Mouse (Mus musculus): Measurements from ENCODE around the gene Gatb. TPM values are rescaled to one million over a fixed set of nuclear protein-coding genes. Genes with fewer than 3 reads are reported as not detected.

Gatb gene
- polyA plus RNA-seq, 1 experiment = 2.6 TPM

DNA sequence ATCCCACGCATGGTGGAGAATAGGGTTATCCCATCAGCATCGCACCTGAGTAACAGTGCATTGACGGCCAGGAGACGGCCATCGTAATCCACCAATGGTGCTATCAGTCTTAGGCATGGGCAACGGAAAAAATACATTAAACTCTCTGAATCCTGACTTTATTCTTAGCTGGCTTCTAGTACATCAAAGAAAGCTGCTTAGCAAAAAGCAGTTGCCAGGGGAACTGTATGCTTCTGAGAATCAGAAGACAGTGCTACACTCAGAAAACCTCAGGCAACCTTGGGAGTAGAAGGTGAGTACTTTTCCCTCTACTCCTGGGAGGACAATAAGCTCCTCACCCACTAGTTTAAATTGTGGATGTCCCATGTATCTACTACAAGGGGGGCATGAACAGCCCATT, 93.8 kb downstream of the Gatb start:
- Histone ChIP-seq H3K9me3 (no peaks in the 10 kb centered on the region), H3K36me3 (replicated peaks; ENCODE audit: low read length) (no peaks in the 10 kb centered on the region), H3K4me1 (0 out of 2 replicates have a peak, but pooled peaks cover 4% of the 10 kb centered on the region), H3K4me3 (replicated peaks) (no peak overlapping the region), H3K27me3 (replicated peaks) (peaks cover 77% of the 10 kb centered on the region)
- no peak for TF ChIP-seq FLI1 (IDR thresholded peaks at IDR 0.05; ENCODE audit: low read length)
- no peak for TF ChIP-seq GATA1 (IDR thresholded peaks at IDR 0.05; ENCODE audit: borderline replicate concordance, low read length)

DNA sequence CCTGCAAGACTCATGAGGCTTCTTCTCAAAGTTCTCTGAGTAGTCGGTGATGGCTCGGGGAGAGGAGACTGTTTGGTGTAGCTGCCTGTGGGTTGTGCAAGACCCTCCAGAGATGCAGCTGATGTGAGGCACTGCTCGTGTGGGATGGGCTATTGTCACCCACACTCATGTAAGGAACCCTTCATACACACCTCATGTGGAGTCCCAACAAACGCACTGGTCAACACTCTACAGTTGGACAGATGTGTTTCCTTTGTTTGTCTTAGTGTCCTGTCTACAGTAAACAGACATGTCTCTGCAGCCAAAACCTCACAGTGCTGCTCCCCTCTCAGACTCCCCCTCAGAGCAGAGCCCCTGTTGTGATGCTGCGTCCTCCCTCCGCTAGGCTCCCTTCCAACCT, 95.9 kb downstream of the Gatb start:
- H3K9me3 ChIP-seq = no peaks in the 10 kb centered on the region
- TF ChIP-seq GATA1 (IDR thresholded peaks at IDR 0.05; ENCODE audit: borderline replicate concordance, low read length) = no peak
- no peak for TF ChIP-seq FLI1 (IDR thresholded peaks at IDR 0.05; ENCODE audit: low read length)
- 0 out of 2 replicates have a peak, but pooled peaks cover 4% of the 10 kb centered on the region for H3K4me1 ChIP-seq
- H3K36me3 ChIP-seq (replicated peaks; ENCODE audit: low read length) = no peaks in the 10 kb centered on the region
- H3K27me3 ChIP-seq (replicated peaks) = peaks cover 72% of the 10 kb centered on the region
- H3K4me3 ChIP-seq (replicated peaks) = no peak overlapping the region

DNA sequence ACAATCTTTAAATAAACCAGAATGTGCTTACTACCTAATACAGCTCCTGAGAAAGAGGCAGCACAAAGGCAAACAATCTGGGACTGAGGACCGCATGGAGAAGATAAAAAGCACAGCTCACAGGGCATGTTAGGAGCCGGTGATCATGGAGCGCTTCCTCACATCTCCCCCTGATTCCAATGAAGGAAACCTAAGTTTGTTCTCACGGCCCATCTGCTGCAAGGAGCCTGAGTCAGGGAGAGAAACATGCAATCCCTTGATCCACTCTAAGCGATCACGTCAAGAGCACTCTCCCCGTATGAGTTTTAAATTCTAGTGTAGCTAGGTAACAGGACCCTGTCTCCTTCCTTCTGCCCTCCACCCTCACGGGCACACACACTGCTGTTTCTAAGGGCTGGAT, 103.2 kb downstream of the Gatb start:
- no peak for TF ChIP-seq FLI1 (IDR thresholded peaks at IDR 0.05; ENCODE audit: low read length)
- TF ChIP-seq GATA1 (IDR thresholded peaks at IDR 0.05; ENCODE audit: borderline replicate concordance, low read length) = no peak

DNA sequence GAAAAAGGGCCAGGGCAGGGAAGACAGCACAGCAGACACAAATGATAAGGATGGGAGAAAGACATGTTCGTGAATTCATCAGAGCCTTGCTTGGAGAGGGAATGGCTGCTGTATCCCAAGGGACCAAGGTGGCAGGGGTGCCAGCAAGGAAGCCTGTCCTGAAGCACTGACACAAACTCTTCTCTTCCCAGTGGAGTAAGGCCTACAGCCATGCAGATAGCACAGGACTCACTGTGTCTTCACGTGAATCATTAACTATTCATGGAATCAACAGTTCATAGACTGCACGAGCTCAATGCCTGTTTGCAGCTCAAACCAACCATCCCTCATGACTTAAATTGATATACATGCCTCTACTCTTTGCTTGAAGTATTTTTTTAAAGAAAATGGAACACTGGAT, 104.0 kb downstream of the Gatb start:
- no peak for TF ChIP-seq FLI1 (IDR thresholded peaks at IDR 0.05; ENCODE audit: low read length)
- no peak for TF ChIP-seq GATA1 (IDR thresholded peaks at IDR 0.05; ENCODE audit: borderline replicate concordance, low read length)
- no peaks in the 10 kb centered on the region for H3K36me3 ChIP-seq (replicated peaks; ENCODE audit: low read length)
- H3K27me3 ChIP-seq (replicated peaks) = peaks cover 72% of the 10 kb centered on the region
- no peaks in the 10 kb centered on the region for H3K9me3 ChIP-seq
- no peak overlapping the region for H3K4me3 ChIP-seq (replicated peaks)
- H3K4me1 ChIP-seq = no peaks in the 10 kb centered on the region

More for the DNA sequence above, 103.2 kb downstream of the Gatb start:
- H3K4me1 ChIP-seq = no peaks in the 10 kb centered on the region
- no peaks in the 10 kb centered on the region for H3K9me3 ChIP-seq
- H3K36me3 ChIP-seq (replicated peaks; ENCODE audit: low read length) = no peaks in the 10 kb centered on the region
- peaks cover 73% of the 10 kb centered on the region for H3K27me3 ChIP-seq (replicated peaks)
- no peak overlapping the region for H3K4me3 ChIP-seq (replicated peaks)

DNA sequence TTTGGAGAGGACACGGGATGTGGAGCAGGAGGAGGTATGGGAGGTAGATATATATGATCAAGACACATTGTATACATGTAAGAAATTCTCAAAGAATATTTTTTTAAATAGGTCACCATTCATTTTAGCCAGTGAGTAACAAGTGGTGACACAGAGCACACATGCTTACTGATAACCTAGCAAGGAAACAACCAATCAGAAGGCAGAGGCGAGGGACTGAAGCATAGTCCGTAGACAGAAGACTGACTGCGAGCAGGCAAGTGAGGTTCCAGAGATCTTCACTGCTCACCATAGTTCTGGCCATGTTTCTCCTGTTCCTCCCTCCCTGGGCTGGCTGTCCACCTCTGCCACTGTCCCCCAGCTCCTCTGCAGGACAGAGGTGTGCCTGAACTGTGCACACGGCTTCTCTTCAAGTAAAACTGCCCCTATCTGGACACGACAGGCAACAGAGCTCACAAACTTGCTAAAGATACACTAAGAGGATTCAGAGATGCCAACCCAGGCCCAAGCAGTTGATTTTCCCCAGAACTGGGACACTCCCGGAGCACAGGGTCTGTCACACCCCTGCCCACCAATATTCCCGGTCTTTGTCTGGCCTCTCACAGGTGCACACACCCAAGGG, 105.5 kb downstream of the Gatb start:
- H3K4me1 ChIP-seq = no peaks in the 10 kb centered on the region
- H3K4me3 ChIP-seq (replicated peaks) = no peak overlapping the region
- TF ChIP-seq GATA1 (IDR thresholded peaks at IDR 0.05; ENCODE audit: borderline replicate concordance, low read length) = no peak
- TF ChIP-seq FLI1 (IDR thresholded peaks at IDR 0.05; ENCODE audit: low read length) = no peak
- no peaks in the 10 kb centered on the region for H3K9me3 ChIP-seq
- H3K27me3 ChIP-seq (replicated peaks) = peaks cover 64% of the 10 kb centered on the region
- H3K36me3 ChIP-seq (replicated peaks; ENCODE audit: low read length) = no peaks in the 10 kb centered on the region

DNA sequence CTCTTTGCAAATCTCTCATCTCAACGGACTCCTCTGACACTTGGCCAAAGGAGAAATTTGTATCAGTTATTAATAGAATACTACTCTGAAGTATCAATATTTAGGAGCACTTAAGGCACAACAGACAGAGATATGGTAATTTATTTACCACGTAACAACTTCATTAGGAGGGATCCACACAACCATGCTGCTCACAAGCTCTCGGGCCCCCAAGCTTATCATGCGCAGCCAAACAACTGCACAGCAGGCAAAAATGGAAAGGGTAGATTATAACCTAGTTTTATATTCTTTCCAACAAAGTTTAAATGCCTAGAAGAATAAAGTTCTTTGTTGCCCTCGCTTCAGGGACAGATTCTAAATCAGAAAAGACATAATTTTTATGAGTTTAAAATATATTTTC, 106.0 kb downstream of the Gatb start:
- no peak overlapping the region for H3K4me3 ChIP-seq (replicated peaks)
- TF ChIP-seq FLI1 (IDR thresholded peaks at IDR 0.05; ENCODE audit: low read length) (no peak), GATA1 (IDR thresholded peaks at IDR 0.05; ENCODE audit: borderline replicate concordance, low read length) (no peak)
- H3K27me3 ChIP-seq (replicated peaks) = peaks cover 66% of the 10 kb centered on the region
- no peaks in the 10 kb centered on the region for H3K9me3 ChIP-seq
- H3K4me1 ChIP-seq = no peaks in the 10 kb centered on the region
- no peaks in the 10 kb centered on the region for H3K36me3 ChIP-seq (replicated peaks; ENCODE audit: low read length)

DNA sequence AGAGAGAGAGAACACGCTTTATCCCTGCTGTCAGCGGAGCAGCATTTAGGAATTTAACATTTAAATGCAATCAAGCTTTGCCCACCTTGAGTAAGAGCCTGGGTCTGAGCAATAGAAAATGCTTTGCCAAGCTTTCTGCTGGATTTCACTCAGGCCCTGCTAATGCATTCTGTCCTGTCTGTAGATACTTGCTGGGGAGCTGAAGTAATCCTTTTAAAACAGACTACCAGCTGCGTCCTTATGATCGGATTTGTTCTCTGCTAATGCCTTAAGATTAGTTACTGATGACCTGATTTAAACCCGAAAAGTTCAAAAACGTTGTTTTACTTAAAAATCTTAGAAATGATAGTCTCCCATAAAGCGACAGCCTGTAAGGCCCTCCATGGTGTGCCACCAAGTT, 107.2 kb downstream of the Gatb start:
- no peak for TF ChIP-seq FLI1 (IDR thresholded peaks at IDR 0.05; ENCODE audit: low read length)
- TF ChIP-seq GATA1 (IDR thresholded peaks at IDR 0.05; ENCODE audit: borderline replicate concordance, low read length) = no peak
- Histone ChIP-seq H3K4me1 (no peaks in the 10 kb centered on the region), H3K9me3 (no peaks in the 10 kb centered on the region), H3K36me3 (replicated peaks; ENCODE audit: low read length) (no peaks in the 10 kb centered on the region), H3K4me3 (replicated peaks) (no peak overlapping the region), H3K27me3 (replicated peaks) (peaks cover 60% of the 10 kb centered on the region)

DNA sequence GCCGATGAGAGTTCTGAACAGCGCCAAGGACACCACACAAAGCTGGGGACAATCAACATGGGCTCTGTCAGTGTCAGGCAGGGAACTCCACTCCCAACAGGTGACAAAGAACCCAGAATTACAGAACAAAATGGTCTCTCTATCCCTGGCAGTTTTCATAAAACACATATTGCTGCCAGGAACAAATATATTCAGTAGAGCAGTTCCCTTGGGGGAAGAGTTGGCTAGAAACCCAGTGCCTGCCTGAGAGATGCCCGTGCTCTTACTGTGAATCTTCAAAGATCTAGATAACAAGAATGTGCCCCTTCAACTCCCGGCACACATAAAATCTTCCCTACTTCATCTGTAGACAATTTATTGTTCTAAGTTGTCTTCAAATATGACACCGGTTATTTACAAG, 109.7 kb downstream of the Gatb start:
- no peak for TF ChIP-seq GATA1 (IDR thresholded peaks at IDR 0.05; ENCODE audit: borderline replicate concordance, low read length)
- TF ChIP-seq FLI1 (IDR thresholded peaks at IDR 0.05; ENCODE audit: low read length) = no peak

DNA sequence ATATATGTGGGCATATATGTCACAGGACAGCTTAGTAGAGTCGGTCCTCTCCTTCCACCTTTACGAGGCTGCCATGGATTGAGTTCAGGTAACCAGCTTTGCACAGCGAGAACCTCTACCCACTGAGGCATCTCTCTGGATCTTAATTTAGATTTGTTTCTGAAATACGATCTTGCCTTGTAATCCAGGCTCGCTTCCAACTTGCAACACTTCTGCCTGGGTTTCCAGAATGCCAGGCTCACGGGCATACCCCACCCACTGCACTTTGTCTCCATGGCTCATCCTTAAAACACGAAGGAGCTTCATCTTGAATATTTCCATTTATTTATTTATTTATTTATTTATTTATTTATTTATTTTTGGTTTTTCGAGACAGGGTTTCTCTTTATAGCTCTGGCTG, 111.4 kb downstream of the Gatb start:
- Histone ChIP-seq H3K4me1 (no peaks in the 10 kb centered on the region), H3K4me3 (replicated peaks) (no peak overlapping the region), H3K36me3 (replicated peaks; ENCODE audit: low read length) (no peaks in the 10 kb centered on the region), H3K9me3 (0 out of 2 replicates have a peak, but pooled peaks cover under 1% of the 10 kb centered on the region), H3K27me3 (replicated peaks) (peaks cover 53% of the 10 kb centered on the region)
- TF ChIP-seq GATA1 (IDR thresholded peaks at IDR 0.05; ENCODE audit: borderline replicate concordance, low read length) = no peak
- TF ChIP-seq FLI1 (IDR thresholded peaks at IDR 0.05; ENCODE audit: low read length) = no peak

More for the DNA sequence above, 109.7 kb downstream of the Gatb start:
- Histone ChIP-seq H3K27me3 (replicated peaks) (peaks cover 51% of the 10 kb centered on the region), H3K36me3 (replicated peaks; ENCODE audit: low read length) (no peaks in the 10 kb centered on the region), H3K4me1 (no peaks in the 10 kb centered on the region), H3K9me3 (no peaks in the 10 kb centered on the region), H3K4me3 (replicated peaks) (no peak overlapping the region)

DNA sequence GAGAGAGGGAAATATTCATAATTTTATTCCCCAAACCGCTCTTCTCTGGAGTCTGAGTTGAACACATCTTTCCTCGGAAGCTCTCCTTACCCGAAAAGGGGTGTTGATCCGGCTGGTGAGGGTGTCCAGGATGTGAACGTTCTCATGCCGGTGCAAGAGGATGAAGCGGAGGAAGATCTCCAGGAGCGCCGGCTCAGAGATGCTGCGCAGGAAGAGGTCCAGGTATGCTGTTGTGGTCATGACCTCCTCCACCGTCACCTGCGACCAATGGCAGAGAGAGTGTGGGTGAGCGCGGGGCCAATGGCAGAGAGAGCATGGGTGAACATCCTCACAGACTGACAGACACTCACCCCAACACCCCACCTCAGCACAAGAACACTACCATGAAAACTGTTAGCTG, 114.4 kb downstream of the Gatb start:
- peaks cover 10% of the 10 kb centered on the region for H3K4me1 ChIP-seq
- peaks cover 55% of the 10 kb centered on the region for H3K27me3 ChIP-seq (replicated peaks)
- H3K9me3 ChIP-seq = peaks cover 3% of the 10 kb centered on the region; the same call in 1 of the 2 replicates
- TF ChIP-seq FLI1 (IDR thresholded peaks at IDR 0.05; ENCODE audit: low read length) = no peak
- no peak for TF ChIP-seq GATA1 (IDR thresholded peaks at IDR 0.05; ENCODE audit: borderline replicate concordance, low read length)
- H3K4me3 ChIP-seq (replicated peaks) = no peak overlapping the region
- H3K36me3 ChIP-seq (replicated peaks; ENCODE audit: low read length) = no peaks in the 10 kb centered on the region
